Mouse (Mus musculus): Measurements from ENCODE around the gene Scamp1.

DNA sequence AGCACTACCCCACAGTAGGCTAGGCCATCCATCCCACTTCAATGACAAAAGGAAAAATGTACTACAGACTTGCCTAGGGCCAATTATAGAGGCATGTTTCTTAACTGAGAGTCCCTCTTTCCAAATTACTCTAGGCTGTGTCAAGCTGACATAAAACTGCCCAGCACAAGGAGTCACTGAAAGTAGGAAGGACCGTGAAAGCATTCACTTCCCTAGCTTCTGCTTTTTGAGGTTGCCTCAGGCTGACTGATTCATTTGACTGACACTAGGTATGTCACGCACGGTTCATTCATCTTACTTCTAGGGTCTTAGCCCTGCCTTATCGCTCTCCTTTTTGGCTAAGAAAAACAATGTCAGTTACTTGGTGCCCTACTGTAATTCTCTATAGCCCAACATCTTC, 36.8 kb upstream of the Scamp1 start:
- TF ChIP-seq CTCF (IDR thresholded peaks at IDR 0.05; ENCODE audit: control insufficient read depth, insufficient read depth, low read length), result no peak
- no peak for TF ChIP-seq POLR2A (IDR thresholded peaks at IDR 0.05; ENCODE audit: borderline replicate concordance, control insufficient read depth, low read depth, low read length)
